Mouse (Mus musculus) erythroblast, embryonic 14.5 days (primary cell): ENCODE measurements at regions not wholly inside any gene's neighbourhood (a gene's known extent, or its start where the extent isn't known, plus 50 kb on each side); places are given as distances from the start of the nearest gene placed in this dataset.

Experiments used
- H3K27me3 ChIP-seq: 2 replicates; pipeline ENCODE4 v1.6.1; 2012; ENCODE audit warnings: inconsistent platforms; ENCODE audit not compliant: control insufficient read depth
- H3K36me3 ChIP-seq: 2 replicates; pipeline ENCODE4 v1.6.1; 2012; ENCODE audit warnings: mild to moderate bottlenecking, inconsistent platforms; ENCODE audit not compliant: control insufficient read depth
- H3K4me1 ChIP-seq: 2 replicates; pipeline ENCODE4 v1.6.1; 2012; ENCODE audit warnings: inconsistent platforms; ENCODE audit not compliant: control insufficient read depth
- H3K4me3 ChIP-seq: replicated peaks from 2 replicates; pipeline ENCODE3; 2012; ENCODE audit warnings: moderate library complexity, mild to moderate bottlenecking, inconsistent platforms
- H3K9me3 ChIP-seq: 2 replicates; pipeline ENCODE4 v1.6.1; 2012; ENCODE audit warnings: low read length, inconsistent platforms, mixed read lengths; ENCODE audit not compliant: control insufficient read depth
- GATA1 ChIP-seq: IDR thresholded peaks from 2 replicates; pipeline ENCODE4 v1.6.1; 2012; ENCODE audit warnings: low read length, inconsistent platforms, mixed read lengths
- TAL1 ChIP-seq: IDR thresholded peaks from 3 replicates; pipeline ENCODE4 v1.6.1; 2012; ENCODE audit warnings: low read length, inconsistent platforms, mixed read lengths

DNA sequence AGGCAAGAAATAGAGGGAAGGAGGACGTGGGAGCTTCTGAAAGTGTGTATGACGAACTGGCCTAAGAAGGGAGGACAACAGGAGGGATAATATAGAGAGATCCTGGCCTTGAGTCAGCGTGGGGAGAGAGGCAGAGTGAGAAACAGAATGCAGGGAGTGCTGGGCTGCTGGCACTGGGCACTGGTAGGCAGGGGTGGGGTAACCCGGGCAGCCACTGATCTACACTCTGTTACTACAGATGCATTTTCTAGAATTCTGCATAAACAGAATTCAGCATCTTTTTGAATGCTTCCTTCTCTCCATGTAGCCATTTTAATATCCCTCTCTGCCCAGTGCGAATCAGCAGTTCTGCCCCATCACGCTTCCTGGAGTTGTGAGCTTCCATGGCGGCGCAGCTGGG is 84.5 kb upstream of the Ankrd55 start:
- Histone ChIP-seq H3K4me1 (no peaks in the 10 kb centered on the region), H3K9me3 (no peaks in the 10 kb centered on the region), H3K36me3 (no peaks in the 10 kb centered on the region), H3K4me3 (no peak overlapping the region), H3K27me3 (no peaks in the 10 kb centered on the region)
- no peak for TF ChIP-seq GATA1
- TF ChIP-seq TAL1 = no peak

DNA sequence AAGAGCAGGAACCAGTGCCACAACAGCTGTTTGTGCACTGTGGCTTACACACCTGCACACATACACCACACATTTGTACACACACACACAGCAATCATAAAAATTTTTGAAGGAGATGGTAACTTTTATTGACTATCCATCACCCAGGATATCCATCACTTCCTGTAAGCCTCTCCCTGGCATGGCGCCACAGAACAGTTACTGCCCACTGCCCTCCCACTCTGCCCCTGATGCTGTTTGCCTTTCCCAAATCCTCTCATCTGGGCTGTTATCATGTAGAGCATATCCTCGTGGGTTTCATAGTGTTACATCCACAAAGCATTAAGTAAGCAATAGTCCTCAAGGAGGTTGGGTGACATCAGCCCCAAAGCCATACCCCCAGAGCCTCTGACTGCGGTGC is 84.0 kb upstream of the Ankrd55 start:
- H3K9me3 ChIP-seq = no peaks in the 10 kb centered on the region
- no peaks in the 10 kb centered on the region for H3K4me1 ChIP-seq
- H3K4me3 ChIP-seq = no peak overlapping the region
- H3K27me3 ChIP-seq = no peaks in the 10 kb centered on the region
- H3K36me3 ChIP-seq = no peaks in the 10 kb centered on the region
- no peak for TF ChIP-seq TAL1
- TF ChIP-seq GATA1 = no peak

GRCm38 (mm10) chr13:112204813-112205212 is 83.4 kb upstream of the Ankrd55 start:
- no peak for TF ChIP-seq TAL1
- no peak for TF ChIP-seq GATA1
- no peak overlapping the region for H3K4me3 ChIP-seq
- H3K4me1 ChIP-seq = no peaks in the 10 kb centered on the region
- no peaks in the 10 kb centered on the region for H3K36me3 ChIP-seq
- no peaks in the 10 kb centered on the region for H3K9me3 ChIP-seq
- H3K27me3 ChIP-seq = no peaks in the 10 kb centered on the region

DNA sequence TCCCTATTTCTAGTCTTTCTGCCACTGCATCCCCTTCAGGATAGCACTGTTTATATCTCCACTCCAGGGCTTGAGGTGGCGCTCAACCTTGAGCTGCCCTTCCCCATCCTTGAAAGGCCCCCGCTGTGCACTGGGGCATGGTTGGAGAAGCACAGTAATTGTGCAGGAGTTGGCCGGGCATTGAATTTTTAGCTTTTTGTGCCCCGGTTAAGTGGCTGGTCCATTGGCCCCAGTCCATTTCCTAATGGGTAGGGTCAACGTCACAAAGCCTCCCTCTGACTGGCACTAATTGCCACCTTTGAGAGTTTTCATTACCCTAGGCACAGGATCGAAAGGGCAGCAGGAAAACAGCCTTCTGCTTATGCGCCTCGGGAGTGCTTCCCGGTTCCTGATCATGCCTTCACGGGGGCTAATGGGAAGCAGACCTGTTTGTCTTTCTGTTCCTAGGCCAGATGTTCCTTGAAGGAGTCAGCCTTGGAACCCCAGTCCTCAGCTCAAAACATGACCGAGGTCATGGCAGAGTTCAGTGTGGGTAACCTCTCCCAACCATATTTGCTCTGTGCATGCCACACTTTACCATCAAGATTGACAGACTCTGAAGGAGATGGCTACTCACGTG is 80.5 kb upstream of the Ankrd55 start:
- H3K9me3 ChIP-seq = no peaks in the 10 kb centered on the region
- no peak for TF ChIP-seq GATA1
- no peak for TF ChIP-seq TAL1
- no peaks in the 10 kb centered on the region for H3K36me3 ChIP-seq
- no peak overlapping the region for H3K4me3 ChIP-seq
- H3K4me1 ChIP-seq = no peaks in the 10 kb centered on the region
- peaks cover 9% of the 10 kb centered on the region for H3K27me3 ChIP-seq

DNA sequence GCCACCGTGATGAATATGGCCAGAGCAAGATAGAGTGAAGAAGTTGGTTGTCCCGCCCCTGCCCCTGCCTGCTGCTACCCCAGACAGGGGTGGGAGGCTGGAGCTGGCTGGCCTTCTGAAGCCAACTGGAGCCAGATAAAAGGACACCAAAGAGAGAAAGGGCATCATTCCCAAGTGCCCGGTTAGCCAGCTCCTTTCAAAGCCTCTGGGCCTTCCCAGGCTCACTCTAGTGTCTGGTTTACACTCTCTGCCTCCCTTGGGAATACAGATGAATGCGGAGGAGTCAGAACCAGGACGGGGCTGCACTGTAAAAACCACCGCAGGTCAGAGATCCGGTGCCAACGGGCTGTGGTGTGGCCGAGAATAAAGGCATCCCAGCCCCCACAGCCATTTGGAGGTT is 76.4 kb upstream of the Ankrd55 start:
- Histone ChIP-seq H3K9me3 (no peaks in the 10 kb centered on the region), H3K36me3 (no peaks in the 10 kb centered on the region), H3K4me3 (no peak overlapping the region), H3K4me1 (no peaks in the 10 kb centered on the region), H3K27me3 (peaks cover 24% of the 10 kb centered on the region)
- TF ChIP-seq GATA1 = no peak
- no peak for TF ChIP-seq TAL1

DNA sequence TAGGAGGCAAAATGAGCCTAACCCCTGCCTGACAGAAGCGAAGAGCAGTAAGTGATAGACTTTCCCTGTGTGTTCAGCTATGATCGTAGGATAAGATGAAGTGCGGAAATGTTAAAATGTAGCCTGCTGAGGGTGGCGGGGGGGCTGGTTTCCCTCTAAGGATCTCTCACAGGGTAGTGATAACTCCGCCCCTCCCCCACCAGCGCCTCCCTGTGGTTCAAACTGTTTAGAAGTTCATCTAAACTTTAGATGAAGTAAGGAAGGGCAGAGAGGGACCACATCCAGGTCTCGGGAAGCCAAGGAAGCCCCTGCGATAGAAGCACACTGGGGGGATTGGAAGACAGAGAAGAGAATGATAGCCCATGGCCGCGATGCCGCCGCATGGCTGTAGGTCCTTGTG is 75.9 kb upstream of the Ankrd55 start:
- Histone ChIP-seq H3K9me3 (no peaks in the 10 kb centered on the region), H3K4me1 (no peaks in the 10 kb centered on the region), H3K27me3 (peaks cover 24% of the 10 kb centered on the region), H3K36me3 (no peaks in the 10 kb centered on the region), H3K4me3 (no peak overlapping the region)
- TF ChIP-seq GATA1 (no peak), TAL1 (no peak)

DNA sequence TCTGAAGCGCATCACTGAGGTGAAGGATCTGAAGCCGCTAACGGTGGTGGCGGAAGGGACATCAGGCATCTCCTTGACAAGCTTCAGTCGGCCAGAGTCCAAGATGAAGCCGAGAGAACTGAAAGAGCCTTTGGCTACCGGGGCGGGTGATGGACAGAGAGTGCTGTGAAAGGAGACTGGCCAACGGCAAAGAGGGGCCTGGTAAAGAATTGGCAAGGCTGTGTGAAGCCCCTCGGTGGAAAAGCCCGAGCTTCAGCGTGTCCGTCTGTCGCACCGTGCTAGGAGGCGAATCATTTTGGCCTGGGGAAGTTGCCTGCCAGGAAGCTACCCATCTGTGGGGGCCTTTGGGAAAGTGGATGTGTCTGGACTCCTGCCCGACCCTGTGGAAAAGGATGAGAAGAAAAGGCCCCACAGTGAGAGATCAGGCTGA is 74.6 kb upstream of the Ankrd55 start:
- H3K36me3 ChIP-seq = no peaks in the 10 kb centered on the region
- TF ChIP-seq TAL1 = no peak
- TF ChIP-seq GATA1 = no peak
- no peak overlapping the region for H3K4me3 ChIP-seq
- peaks cover 24% of the 10 kb centered on the region for H3K27me3 ChIP-seq
- H3K4me1 ChIP-seq = no peaks in the 10 kb centered on the region
- no peaks in the 10 kb centered on the region for H3K9me3 ChIP-seq

- TF ChIP-seq TAL1 (no peak), GATA1 (no peak)
- no peak overlapping the region for H3K4me3 ChIP-seq
Observed at GRCm38 (mm10) chr13:112216084-112216483, 72.2 kb upstream of the Ankrd55 start.

GRCm38 (mm10) chr13:112218389-112218788 is 69.9 kb upstream of the Ankrd55 start:
- Histone ChIP-seq H3K9me3 (no peaks in the 10 kb centered on the region), H3K36me3 (no peaks in the 10 kb centered on the region)

More at GRCm38 (mm10) chr13:112216084-112216483, 72.2 kb upstream of the Ankrd55 start:
- Histone ChIP-seq H3K36me3 (no peaks in the 10 kb centered on the region), H3K27me3 (peaks cover 24% of the 10 kb centered on the region), H3K9me3 (no peaks in the 10 kb centered on the region), H3K4me1 (no peaks in the 10 kb centered on the region)

GRCm38 (mm10) chr13:112220184-112220583 is 68.1 kb upstream of the Ankrd55 start:
- no peaks in the 10 kb centered on the region for H3K36me3 ChIP-seq
- no peaks in the 10 kb centered on the region; the same call in 1 of the 2 replicates for H3K9me3 ChIP-seq
- TF ChIP-seq GATA1 (no peak), TAL1 (no peak)
- no peaks in the 10 kb centered on the region for H3K4me1 ChIP-seq
- no peaks in the 10 kb centered on the region for H3K27me3 ChIP-seq
- no peak overlapping the region for H3K4me3 ChIP-seq

More at GRCm38 (mm10) chr13:112218389-112218788, 69.9 kb upstream of the Ankrd55 start:
- Histone ChIP-seq H3K4me3 (no peak overlapping the region), H3K4me1 (no peaks in the 10 kb centered on the region), H3K27me3 (peaks cover 9% of the 10 kb centered on the region)
- TF ChIP-seq GATA1 = no peak
- no peak for TF ChIP-seq TAL1
